Mouse (Mus musculus): ENCODE measurements around the gene Cetn3.

Gene Cetn3

DNA sequence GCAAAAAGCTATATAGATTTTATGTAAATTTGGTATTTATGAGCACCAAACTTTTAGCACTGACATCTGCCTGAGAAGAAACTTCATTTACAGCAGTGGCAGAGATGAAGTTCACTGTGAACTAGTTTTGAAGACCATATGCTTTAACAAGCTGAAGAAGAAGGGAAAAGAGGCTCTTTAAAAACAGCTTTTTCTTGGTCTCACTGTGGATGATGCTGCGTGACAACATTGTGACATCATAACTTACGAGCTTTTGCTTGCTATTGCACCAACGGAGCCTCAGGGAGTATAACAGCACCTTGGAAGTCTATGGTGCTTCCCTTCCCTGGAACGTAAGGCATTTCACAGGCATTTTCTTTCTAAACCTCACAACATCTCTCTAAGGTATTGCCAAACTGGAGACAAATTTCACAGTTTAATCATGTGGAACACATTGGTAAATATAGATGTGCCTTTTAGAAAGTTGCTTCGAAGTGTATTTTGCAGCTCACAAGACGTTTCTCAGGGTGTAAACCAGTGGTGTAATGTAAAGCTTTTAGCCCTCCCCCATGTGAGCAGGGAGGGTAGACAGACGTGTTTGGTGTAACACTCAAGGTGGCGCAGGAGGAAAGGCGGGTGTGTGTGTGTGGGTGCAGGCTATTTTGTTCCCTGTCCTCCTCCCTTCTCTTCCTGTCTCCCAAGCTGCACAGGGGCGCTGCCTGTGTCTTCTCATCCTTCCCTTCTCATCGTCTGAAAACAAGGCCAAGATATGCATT is 41.9 kb downstream of the Cetn3 start:
- no peak for DNase-seq (ENCODE audit: low spot score)

DNA sequence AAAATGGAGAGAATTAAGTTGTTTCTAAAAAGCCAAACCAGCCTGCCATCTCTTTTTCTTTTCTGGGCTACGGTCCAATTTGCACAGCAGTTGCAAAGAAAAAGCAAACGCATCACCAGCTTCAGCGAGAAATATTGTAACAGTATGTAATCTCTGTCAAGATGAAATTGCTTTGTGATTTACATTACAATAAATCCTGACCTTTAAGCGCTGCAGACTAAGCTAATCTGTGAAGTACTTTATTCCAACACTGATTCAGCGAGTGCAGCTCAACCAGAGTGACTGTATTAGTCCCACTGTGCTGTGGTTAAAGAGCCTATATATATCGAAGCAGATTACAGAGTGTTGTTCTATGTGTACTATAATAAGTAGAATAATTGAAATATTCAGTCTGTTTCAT is 45.6 kb downstream of the Cetn3 start:
- DNase-seq (ENCODE audit: low spot score) = no peak

DNA sequence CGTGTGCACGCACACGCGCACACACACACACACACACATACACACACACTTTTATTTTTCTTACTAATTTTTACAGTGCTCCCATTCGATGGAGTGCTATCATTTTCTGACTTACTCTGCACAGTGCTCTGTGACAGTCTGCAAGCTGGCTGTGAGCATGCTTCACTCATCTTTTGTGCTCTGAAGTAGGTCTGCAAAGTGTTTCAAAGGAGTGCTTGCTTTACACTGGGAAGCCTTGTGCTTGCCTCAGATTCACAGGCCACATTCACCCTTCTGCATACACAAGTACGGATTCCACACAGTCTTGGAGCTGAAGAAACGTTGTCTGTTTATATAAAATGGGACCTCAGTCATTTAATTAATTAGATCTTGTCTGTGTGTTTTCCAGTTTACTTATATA is 49.0 kb downstream of the Cetn3 start:
- DNase-seq (ENCODE audit: low spot score) = no peak

DNA sequence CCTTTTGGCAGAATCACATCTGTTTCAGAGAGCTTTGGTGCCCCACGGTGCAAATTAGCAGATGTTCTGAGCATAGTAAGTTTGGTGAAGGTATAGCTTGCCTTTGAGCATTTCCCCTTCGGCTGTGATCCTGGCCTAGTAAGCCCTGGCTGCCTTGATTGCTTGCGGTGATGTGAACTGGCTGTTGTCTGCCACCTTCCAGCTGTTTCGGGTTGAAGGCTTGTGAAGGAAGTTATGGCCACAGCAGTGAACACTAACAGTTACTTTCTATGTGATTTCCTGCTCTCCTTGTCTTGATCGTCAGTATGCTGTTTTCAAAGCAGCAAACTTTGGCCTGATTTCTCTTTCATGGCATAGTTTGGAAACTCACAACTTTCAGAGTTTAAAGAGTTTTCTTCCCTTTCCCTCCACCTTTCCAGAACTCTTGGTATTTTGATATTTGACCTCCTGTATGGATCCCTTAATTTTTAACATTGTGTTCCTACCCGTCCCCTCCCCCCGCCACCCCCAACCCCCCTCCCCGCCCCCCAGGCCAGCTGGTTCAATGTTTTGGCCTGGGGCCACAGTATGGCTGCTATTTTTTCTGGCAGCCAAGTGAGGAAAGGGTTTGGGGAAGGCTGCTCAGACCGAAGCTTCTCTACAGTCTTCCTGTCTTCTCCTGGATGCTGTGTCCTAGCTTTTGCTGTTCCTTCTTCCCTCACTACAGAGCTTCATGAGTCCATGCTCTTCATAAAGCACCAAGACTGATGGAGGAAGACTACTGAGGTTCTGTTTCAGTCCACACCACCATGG is 53.7 kb downstream of the Cetn3 start:
- DNase-seq (ENCODE audit: low spot score) = no peak

DNA sequence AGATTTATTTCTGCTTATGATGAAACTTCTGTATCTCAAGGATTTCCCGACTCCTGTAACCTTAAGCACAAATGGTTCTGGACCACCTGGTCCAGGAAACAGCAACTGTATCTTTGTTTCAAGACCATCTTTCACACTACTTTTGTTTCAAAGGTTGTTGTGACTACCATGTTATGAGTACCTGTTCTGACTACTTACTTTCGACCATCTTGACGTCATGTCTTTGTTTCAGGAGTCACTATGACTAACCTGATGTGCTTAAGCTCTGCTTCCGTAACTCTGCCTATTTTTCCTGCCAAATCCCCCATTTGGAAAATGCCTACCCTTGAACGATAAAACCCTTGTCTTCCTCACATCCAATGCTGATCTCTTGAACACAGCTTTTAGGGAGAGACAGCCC is 55.1 kb downstream of the Cetn3 start:
- DNase-seq (ENCODE audit: low spot score) = no peak

DNA sequence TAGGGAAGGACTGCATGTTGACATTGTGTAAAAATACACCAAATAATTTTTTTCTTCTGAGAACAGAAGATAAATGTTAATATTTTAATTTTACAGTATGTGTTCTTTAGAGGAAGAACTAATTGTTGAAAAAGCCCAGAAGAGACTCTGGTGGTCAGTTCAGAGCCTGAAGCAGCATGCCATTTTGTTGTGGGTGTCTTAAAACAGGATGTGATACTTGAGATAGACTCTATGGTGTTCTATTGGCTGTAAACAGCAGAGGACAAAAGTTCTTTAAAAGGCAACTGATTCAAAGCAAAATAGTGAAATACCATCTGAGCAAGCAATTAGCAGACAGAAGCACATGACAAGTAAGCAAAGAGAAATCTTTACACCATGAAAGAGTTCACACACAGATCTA is 56.1 kb downstream of the Cetn3 start:
- DNase-seq (ENCODE audit: low spot score) = no peak

DNA sequence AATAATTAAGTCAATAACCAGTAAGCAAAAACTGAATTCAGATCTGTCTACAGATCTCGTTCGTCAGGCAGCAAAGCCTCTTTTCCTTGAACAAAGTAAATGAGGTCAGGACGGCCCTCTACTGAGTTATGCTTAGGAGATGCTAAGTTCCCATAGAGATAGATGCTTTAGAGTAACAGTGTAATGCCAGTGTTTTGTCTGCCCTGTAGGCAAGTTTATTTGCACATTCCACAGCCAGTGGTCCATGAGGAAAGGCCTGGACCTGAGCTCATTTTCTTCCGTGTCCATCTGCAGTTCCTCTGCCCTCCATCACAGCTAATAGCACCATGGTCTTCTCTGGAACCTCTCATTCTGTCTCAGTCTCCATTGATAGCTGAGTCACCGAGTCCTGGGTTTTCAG is 57.4 kb downstream of the Cetn3 start:
- no peak for DNase-seq (ENCODE audit: low spot score)

DNA sequence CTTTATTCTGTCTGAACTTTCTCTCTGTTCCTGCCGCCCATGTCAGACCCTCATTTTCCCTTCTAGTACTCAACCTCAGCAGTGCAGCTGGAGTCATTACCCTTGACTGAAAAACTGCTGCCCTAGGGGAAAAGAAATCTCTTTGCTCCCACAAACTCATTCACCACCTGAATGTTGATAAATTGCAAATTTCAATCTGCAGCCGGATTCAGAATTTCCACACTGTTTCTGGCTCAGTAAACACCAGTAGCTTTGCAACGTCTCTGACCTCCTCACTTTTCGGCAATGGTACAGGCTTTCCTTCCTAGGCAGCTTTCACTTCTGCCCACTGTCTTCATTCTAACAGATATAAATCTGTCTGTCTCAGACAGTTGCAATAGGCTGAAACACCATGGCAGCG is 57.8 kb downstream of the Cetn3 start:
- no peak for DNase-seq (ENCODE audit: low spot score)

DNA sequence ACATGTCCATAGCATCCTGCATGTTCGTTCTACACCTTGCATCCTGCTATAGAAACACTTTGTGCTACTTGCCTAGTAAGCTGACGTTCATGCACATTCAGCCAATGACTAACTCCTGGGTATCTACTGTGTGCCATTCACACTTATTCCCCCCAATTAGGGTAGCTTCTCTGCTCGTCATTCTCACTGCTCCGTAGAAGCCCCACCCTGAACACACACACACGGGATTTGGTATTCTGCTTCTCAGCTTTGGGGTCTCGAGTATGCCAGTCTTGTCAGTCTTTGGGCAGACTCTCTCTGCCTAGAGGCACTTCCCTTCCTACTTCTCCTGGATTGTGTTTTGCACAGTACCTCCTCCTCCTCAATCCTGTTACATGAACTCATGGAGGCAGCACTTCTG is 59.4 kb downstream of the Cetn3 start:
- no peak for DNase-seq (ENCODE audit: low spot score)

Measured in testis, postnatal 10 days (tissue).